Mouse (Mus musculus) pancreas, adult 10 weeks (tissue): ENCODE data around the gene Amt. TPM values are rescaled to one million over a fixed set of nuclear protein-coding genes. Genes with fewer than 3 reads are reported as not detected.

Experiments
- polyA plus RNA-seq: library from polyadenylated mRNA; stranded (reverse); fragments of 350-450 nt; fragmentation: Illumina TruSeq; extraction: RNeasy Lipid Tissue Mini Kit (QIAGEN cat#74804); gene quantifications from one replicate; pipeline ENCODE4 v1.2.3, GENCODE M21; 2015; ENCODE audit warnings: low read depth, low replicate concordance; ENCODE audit not compliant: insufficient read depth

The Amt gene
- polyA plus RNA-seq: 5.3 TPM

GRCm38 (mm10) chr9:108296453-108297355, at the start of gene Amt:
Amt (plus strand) TSS chr9:108296853.

GRCm38 (mm10) chr9:108263690-108264190, 32.9 kb upstream of the Amt start, which contains the start of gene Dag1:
Dag1 (minus strand) TSS chr9:108263958.

DNA sequence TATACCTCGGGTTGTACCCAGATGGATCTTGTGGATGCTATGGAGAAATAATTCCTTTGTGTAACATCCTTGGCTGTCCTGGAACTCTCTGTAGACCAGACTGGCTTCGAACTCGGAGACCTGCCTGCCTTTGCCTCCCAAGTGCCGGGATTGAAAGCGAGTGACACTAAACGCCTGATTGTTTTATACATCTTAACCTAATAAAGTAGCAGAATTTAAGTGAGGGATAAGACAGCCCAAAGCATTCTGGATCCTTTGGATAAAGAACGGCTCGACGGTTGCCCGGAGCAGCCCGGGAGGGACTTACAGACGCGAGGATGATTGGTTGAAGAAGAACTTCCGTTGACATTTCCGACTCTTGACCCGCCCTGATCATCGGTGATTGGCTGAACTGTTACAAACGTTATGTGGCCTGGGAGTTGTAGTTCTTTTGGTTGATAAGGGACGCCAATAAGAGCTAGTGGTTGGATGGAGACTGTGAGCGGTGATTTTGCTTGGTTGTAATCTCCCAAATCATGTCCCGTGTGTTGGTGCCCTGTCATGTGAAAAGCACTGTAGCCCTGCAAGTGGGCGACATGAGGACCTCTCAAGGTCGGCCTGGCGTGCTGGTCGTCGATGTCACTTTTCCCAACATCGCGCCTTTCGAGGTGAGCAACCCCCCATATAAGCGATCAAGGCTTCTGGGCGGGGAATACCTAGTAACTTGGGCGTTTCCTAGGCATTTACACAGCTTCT, 6.5 kb upstream of the Amt start, which contains the start of gene Nicn1:
Gene Nicn1, plus strand, starts transcription at position 414 of the 735 bp plus-strand sequence.

DNA sequence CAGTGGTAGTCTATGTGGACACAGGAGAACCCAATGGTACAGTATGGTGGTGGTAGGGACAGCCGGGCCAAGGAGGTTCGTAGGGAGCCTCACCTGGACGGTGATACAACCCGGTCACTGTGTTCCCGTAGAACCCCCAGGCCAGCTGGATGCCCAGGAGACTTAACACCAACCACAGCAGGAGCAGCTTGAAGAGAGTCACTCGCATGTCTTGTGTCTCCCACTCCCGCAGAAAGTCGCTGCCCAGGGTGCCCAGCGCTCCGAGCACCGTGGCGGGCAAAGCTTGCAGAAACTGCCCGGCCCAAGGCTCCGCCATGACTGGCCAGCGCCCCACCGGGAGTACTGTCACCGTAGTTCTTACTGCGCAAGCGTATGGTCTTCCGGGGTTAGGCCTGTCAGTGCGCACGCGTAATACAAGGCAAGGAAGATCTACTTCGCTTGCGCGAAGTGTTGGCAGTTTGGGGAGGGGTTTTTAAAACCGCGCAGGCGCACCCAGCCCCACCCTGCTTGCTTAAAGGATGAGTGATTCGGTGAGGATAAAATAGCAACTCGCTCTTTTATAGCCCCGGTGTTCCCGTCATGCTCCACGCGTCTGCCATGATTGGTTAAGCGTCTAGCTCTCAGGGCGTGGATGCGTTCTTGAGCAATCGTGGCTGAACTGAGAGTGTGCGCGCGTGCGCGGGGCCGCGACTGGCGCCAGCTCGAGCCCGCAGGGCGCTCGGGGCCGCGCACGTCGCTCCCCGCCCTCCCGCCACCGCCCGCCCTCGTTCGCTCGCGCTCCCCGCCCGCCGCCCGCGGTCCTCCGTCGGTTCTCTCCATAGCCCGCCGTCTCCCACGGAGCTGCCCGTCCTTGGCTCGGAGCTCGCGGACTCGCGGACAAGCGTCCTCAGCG, 9.2 kb downstream of the Amt start, which contains the start of the genes Rhoa and Tcta:
Gene Rhoa, plus strand, starts transcription at position 501 of the 892 bp plus-strand sequence.
Gene Tcta, minus strand, starts transcription at position 532 of the 892 bp plus-strand sequence.

GRCm38 (mm10) chr9:108338886-108339781, 42.5 kb downstream of the Amt start, which contains the start of gene Gpx1:
Gpx1 (plus strand) TSS chr9:108338903.

GRCm38 (mm10) chr9:108347540-108348289, 51.1 kb downstream of the Amt start, which contains the start of gene Usp4:
Usp4 (plus strand) TSS chr9:108347853.

Other genes with a start within 250 kb of the Amt start
- gene Gmppb, start 247.6 kb upstream of the Amt start, polyA plus RNA-seq: 11.7 TPM
- gene Amigo3, start 243.7 kb upstream of the Amt start, polyA plus RNA-seq: 1.6 TPM
- gene Mst1, start 216.4 kb upstream of the Amt start, polyA plus RNA-seq: not detected
- gene Rnf123, start 213.5 kb upstream of the Amt start, polyA plus RNA-seq: 23.7 TPM
- gene Apeh, start 202.2 kb upstream of the Amt start, polyA plus RNA-seq: 40.1 TPM
- 0.48 TPM for gene Bsn, start 106.5 kb upstream of the Amt start, polyA plus RNA-seq
- 15.5 TPM for gene Dag1, start 32.9 kb upstream of the Amt start, polyA plus RNA-seq
- gene Nicn1, start 6.4 kb upstream of the Amt start, polyA plus RNA-seq: 4.3 TPM
- gene Rhoa, start 9.3 kb downstream of the Amt start, polyA plus RNA-seq: 65.0 TPM
- gene Tcta, start 9.3 kb downstream of the Amt start, polyA plus RNA-seq: 17.3 TPM
- 93.4 TPM for gene Gpx1, start 42.0 kb downstream of the Amt start, polyA plus RNA-seq
- 34.3 TPM for gene Usp4, start 51.0 kb downstream of the Amt start, polyA plus RNA-seq
- 1.3 TPM for gene 1700102P08Rik, start 96.0 kb downstream of the Amt start, polyA plus RNA-seq
- not detected for gene Ccdc36, start 131.6 kb downstream of the Amt start, polyA plus RNA-seq
- gene BC048562, start 139.6 kb downstream of the Amt start, polyA plus RNA-seq: not detected
- 7.4 TPM for gene Ccdc71, start 163.7 kb downstream of the Amt start, polyA plus RNA-seq
- gene Klhdc8b, start 164.7 kb downstream of the Amt start, polyA plus RNA-seq: 9.8 TPM
- 36.8 TPM for gene Lamb2, start 182.9 kb downstream of the Amt start, polyA plus RNA-seq
- 39.8 TPM for gene Usp19, start 193.7 kb downstream of the Amt start, polyA plus RNA-seq
- 48.0 TPM for gene Qars, start 210.9 kb downstream of the Amt start, polyA plus RNA-seq
- gene Qrich1, start 220.0 kb downstream of the Amt start, polyA plus RNA-seq: 23.8 TPM